Mouse (Mus musculus): ENCODE results near the gene Arhgap31. TPM values are rescaled to one million over a fixed set of nuclear protein-coding genes. Genes with fewer than 3 reads are reported as not detected.

The Arhgap31 gene
- 3.6 and 4.6 TPM in 2 replicates for polyA plus RNA-seq (2015; fragmentation: Nextera tagmentation; extraction: Ambion mirVana)

GRCm38 (mm10) chr16:38712581-38713403 lies at the start of gene Arhgap31:
Gene Arhgap31 (minus strand): TSS chr16:38713274.
- peaks cover 8% of the 10 kb centered on the region; the same call in 1 of the 2 replicates for H3K27me3 ChIP-seq
- no peaks in the 10 kb centered on the region for H3K9me3 ChIP-seq
- under 1% methylated on average over 73 of the region's 74 CpGs for WGBS
- H3K27ac ChIP-seq = peak within 1 kb of the TSS; percentile 62
- peak within 1 kb of the TSS; percentile 79 for H3K9ac ChIP-seq (replicated peaks)
- H3K36me3 ChIP-seq = no peaks in the 10 kb centered on the region
- H3K4me1 ChIP-seq (replicated peaks) = peaks cover 5% of the 10 kb centered on the region
- peak within 1 kb of the TSS; percentile 67 for H3K4me3 ChIP-seq (replicated peaks)
- H3K4me2 ChIP-seq (replicated peaks) = peak within 1 kb of the TSS; percentile 96
- ATAC-seq = peak; percentile 95

- H3K27ac ChIP-seq = no peak overlapping the region
- no peaks in the 10 kb centered on the region for H3K9me3 ChIP-seq
- H3K4me2 ChIP-seq (replicated peaks) = no peak overlapping the region
- no peaks in the 10 kb centered on the region for H3K4me1 ChIP-seq (replicated peaks)
- no peak for ATAC-seq
- H3K27me3 ChIP-seq = no peaks in the 10 kb centered on the region
- 81% methylated on average over 8 of the region's 8 CpGs for WGBS
- peaks cover 33% of the 10 kb centered on the region for H3K36me3 ChIP-seq
- H3K4me3 ChIP-seq (replicated peaks) = no peak overlapping the region
- H3K9ac ChIP-seq (replicated peaks) = no peak overlapping the region
Observed at GRCm38 (mm10) chr16:38762401-38762800, 49.3 kb upstream of the Arhgap31 start.

GRCm38 (mm10) chr16:38761972-38762371 lies 48.9 kb upstream of the Arhgap31 start:
- no peaks in the 10 kb centered on the region for H3K4me1 ChIP-seq (replicated peaks)
- no peak overlapping the region for H3K4me3 ChIP-seq (replicated peaks)
- no peak for ATAC-seq
- WGBS = 87% methylated on average over 5 of the region's 5 CpGs
- no peaks in the 10 kb centered on the region for H3K27me3 ChIP-seq
- no peaks in the 10 kb centered on the region for H3K9me3 ChIP-seq
- no peak overlapping the region for H3K9ac ChIP-seq (replicated peaks)
- H3K27ac ChIP-seq = no peak overlapping the region
- peaks cover 29% of the 10 kb centered on the region for H3K36me3 ChIP-seq
- no peak overlapping the region for H3K4me2 ChIP-seq (replicated peaks)

- Histone ChIP-seq H3K4me3 (replicated peaks) (no peak overlapping the region), H3K27ac (no peak overlapping the region)
Observed at GRCm38 (mm10) chr16:38760834-38761375, 47.8 kb upstream of the Arhgap31 start.

GRCm38 (mm10) chr16:38760239-38760638 lies 47.2 kb upstream of the Arhgap31 start:
- Histone ChIP-seq H3K27me3 (no peaks in the 10 kb centered on the region), H3K4me3 (replicated peaks) (no peak overlapping the region), H3K9me3 (no peaks in the 10 kb centered on the region), H3K4me2 (replicated peaks) (no peak overlapping the region), H3K36me3 (peaks cover 25% of the 10 kb centered on the region), H3K27ac (no peak overlapping the region), H3K9ac (replicated peaks) (no peak overlapping the region), H3K4me1 (replicated peaks) (no peaks in the 10 kb centered on the region)
- WGBS = 96% methylated on average over 5 of the region's 5 CpGs
- ATAC-seq = no peak

More at GRCm38 (mm10) chr16:38760834-38761375, 47.8 kb upstream of the Arhgap31 start:
- no peaks in the 10 kb centered on the region for H3K4me1 ChIP-seq (replicated peaks)
- WGBS = 91% methylated on average over 6 of the region's 6 CpGs
- H3K9me3 ChIP-seq = no peaks in the 10 kb centered on the region
- H3K4me2 ChIP-seq (replicated peaks) = no peak overlapping the region
- H3K9ac ChIP-seq (replicated peaks) = no peak overlapping the region
- peaks cover 25% of the 10 kb centered on the region for H3K36me3 ChIP-seq
- H3K27me3 ChIP-seq = no peaks in the 10 kb centered on the region
- no peak for ATAC-seq

- Histone ChIP-seq H3K27ac (no peak overlapping the region; the same call in 1 of the 2 replicates), H3K4me1 (replicated peaks) (no peaks in the 10 kb centered on the region), H3K4me3 (replicated peaks) (no peak overlapping the region), H3K9ac (replicated peaks) (no peak overlapping the region), H3K9me3 (no peaks in the 10 kb centered on the region), H3K4me2 (replicated peaks) (no peak overlapping the region), H3K27me3 (no peaks in the 10 kb centered on the region), H3K36me3 (peaks cover 26% of the 10 kb centered on the region)
- ATAC-seq = no peak
- 93% methylated on average over 12 of the region's 12 CpGs for WGBS
Observed at GRCm38 (mm10) chr16:38758104-38758861, 45.2 kb upstream of the Arhgap31 start.

- H3K9ac ChIP-seq (replicated peaks) = no peak overlapping the region
- 97% methylated on average over 19 of the region's 19 CpGs for WGBS
- peaks cover 6% of the 10 kb centered on the region; the same call in 1 of the 2 replicates for H3K4me1 ChIP-seq (replicated peaks)
- H3K36me3 ChIP-seq = peaks cover 23% of the 10 kb centered on the region
- no peaks in the 10 kb centered on the region for H3K27me3 ChIP-seq
- no peak overlapping the region for H3K4me2 ChIP-seq (replicated peaks)
- H3K27ac ChIP-seq = no peak overlapping the region
- ATAC-seq = no peak
- no peak overlapping the region for H3K4me3 ChIP-seq (replicated peaks)
- no peaks in the 10 kb centered on the region for H3K9me3 ChIP-seq
Observed at GRCm38 (mm10) chr16:38757626-38758025, 44.6 kb upstream of the Arhgap31 start.

- H3K4me3 ChIP-seq (replicated peaks) = no peak overlapping the region
- no peak overlapping the region for H3K9ac ChIP-seq (replicated peaks)
- peaks cover 6% of the 10 kb centered on the region; the same call in 1 of the 2 replicates for H3K4me1 ChIP-seq (replicated peaks)
- H3K9me3 ChIP-seq = no peaks in the 10 kb centered on the region
- no peak overlapping the region for H3K27ac ChIP-seq
- ATAC-seq = no peak
- no peak overlapping the region for H3K4me2 ChIP-seq (replicated peaks)
- peaks cover 23% of the 10 kb centered on the region for H3K36me3 ChIP-seq
- no peaks in the 10 kb centered on the region for H3K27me3 ChIP-seq
- 85% methylated on average over 4 of the region's 4 CpGs for WGBS
Observed at GRCm38 (mm10) chr16:38756572-38756971, 43.5 kb upstream of the Arhgap31 start.

- H3K9me3 ChIP-seq = no peaks in the 10 kb centered on the region
- no peak overlapping the region for H3K4me3 ChIP-seq (replicated peaks)
- peaks cover 23% of the 10 kb centered on the region for H3K36me3 ChIP-seq
- no peaks in the 10 kb centered on the region for H3K27me3 ChIP-seq
- WGBS = 53% methylated on average over 5 of the region's 5 CpGs
- no peak for ATAC-seq
- H3K27ac ChIP-seq = no peak overlapping the region
- peaks cover 6% of the 10 kb centered on the region; the same call in 1 of the 2 replicates for H3K4me1 ChIP-seq (replicated peaks)
- no peak overlapping the region for H3K4me2 ChIP-seq (replicated peaks)
- no peak overlapping the region for H3K9ac ChIP-seq (replicated peaks)
Observed at GRCm38 (mm10) chr16:38756177-38756503, 43.1 kb upstream of the Arhgap31 start.

- Histone ChIP-seq H3K27ac (no peak overlapping the region), H3K27me3 (no peaks in the 10 kb centered on the region), H3K4me2 (replicated peaks) (no peak overlapping the region), H3K9me3 (no peaks in the 10 kb centered on the region), H3K36me3 (peaks cover 20% of the 10 kb centered on the region), H3K9ac (replicated peaks) (no peak overlapping the region), H3K4me1 (replicated peaks) (peaks cover 6% of the 10 kb centered on the region; the same call in 1 of the 2 replicates), H3K4me3 (replicated peaks) (no peak overlapping the region)
- no peak for ATAC-seq
- WGBS = 85% methylated on average over 7 of the region's 7 CpGs
Observed at GRCm38 (mm10) chr16:38755452-38756176, 42.5 kb upstream of the Arhgap31 start.

- Histone ChIP-seq H3K9me3 (no peaks in the 10 kb centered on the region), H3K4me1 (replicated peaks) (peaks cover 6% of the 10 kb centered on the region; the same call in 1 of the 2 replicates), H3K4me3 (replicated peaks) (no peak overlapping the region), H3K27me3 (no peaks in the 10 kb centered on the region), H3K36me3 (peaks cover 14% of the 10 kb centered on the region), H3K9ac (replicated peaks) (no peak overlapping the region), H3K27ac (no peak overlapping the region), H3K4me2 (replicated peaks) (no peak overlapping the region)
- 76% methylated on average over 11 of the region's 11 CpGs for WGBS
- ATAC-seq = no peak
Observed at GRCm38 (mm10) chr16:38753631-38754030, 40.6 kb upstream of the Arhgap31 start.

Data from midbrain, embryonic 13.5 days (tissue).